Mouse (Mus musculus): ENCODE results near the gene Mrpl14.
A peak's percentile ranks its signal among the peaks of the same experiment; 100 is the strongest.

Gene Mrpl14

GRCm38 (mm10) chr17:45686093-45686619 is at the start of gene Mrpl14:
Gene Mrpl14, plus strand, starts transcription at chr17:45686322.
- peak; percentile 96 for DNase-seq

- DNase-seq: no peak
These were observed 47.4 kb upstream of the Mrpl14 start for GRCm38 (mm10) chr17:45638596-45639295.

DNA sequence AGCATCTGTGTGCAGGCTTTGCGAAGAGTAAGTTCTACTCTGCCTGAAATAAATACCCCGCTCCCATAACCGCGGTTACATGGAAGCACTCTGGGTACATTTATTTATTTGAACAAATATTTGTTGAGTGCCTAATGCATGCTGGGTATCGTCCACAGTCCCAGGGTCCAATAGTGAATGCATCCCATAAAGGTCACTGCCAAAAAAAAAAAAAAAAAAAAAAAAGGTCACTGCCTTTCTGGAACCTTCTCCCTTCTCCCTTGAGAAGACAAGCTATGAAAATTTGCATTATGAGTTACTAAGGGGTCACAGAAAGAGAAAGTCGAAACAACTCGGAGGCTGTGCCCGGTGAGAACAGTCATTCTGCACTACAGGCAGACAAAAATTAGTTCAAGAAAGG is 44.1 kb upstream of the Mrpl14 start:
- DNase-seq: no peak

DNA sequence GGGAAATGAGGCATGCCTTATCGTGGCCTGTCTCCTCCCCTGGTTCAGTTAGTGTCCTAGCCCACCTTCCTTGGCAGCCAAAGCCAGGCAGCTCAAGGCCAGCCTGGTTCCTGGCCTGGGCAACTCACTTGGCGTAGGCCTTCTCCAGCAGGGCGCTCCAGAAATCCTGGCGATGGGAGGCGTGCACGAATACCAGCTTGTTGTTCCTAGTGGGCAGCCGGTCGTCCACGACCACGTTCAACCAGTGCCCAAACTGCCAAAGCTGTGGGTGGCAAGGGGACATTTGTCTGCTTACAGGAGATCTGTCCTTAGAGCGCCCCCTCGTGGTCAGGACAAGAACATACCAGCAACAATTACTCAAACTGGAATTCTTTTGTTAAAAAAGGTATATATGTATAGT is 43.4 kb upstream of the Mrpl14 start:
- DNase-seq: peak; percentile 77

DNA sequence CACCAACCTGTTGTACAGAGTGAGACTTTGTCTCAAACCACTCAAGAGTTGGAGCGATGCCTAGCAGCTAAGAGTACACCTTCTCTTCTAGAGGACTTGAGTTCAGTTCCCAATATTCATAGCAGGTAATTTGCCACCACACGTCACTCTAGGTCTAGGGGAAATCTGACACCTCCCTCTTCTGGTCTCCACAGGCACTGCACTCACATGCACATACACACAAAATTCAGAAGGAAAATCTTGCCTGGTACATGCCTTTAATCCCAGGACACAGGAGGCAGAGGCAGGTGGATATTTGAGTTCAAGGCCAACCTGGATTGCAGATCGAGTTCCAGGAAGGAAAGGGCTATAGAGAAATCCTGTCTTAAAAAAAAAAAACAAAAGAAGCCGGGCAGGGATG is 41.9 kb upstream of the Mrpl14 start:
- DNase-seq: no peak

DNA sequence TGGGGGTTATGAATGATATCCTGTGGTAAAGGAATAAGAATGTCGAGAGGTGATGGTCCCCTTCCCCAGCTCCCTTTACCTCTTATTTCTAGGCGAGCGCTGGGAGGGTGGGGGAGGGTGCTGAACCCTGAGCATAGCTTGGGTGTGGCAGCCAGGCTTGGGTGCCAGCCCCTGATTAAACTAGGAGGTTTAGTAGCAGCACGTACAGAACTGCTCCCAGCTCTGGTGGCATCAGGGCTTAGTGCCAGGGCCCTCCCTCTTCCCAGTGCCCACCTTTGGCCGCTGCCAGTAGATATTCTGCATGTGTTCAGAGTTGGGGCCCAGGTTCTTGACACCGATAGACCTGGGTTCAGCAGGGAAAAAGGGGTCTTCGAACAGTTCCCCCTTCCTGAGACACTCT is 32.9 kb upstream of the Mrpl14 start:
- peak; percentile 38 for DNase-seq

- peak; percentile 44 for DNase-seq
These were observed 30.3 kb upstream of the Mrpl14 start for GRCm38 (mm10) chr17:45655820-45656219.

DNA sequence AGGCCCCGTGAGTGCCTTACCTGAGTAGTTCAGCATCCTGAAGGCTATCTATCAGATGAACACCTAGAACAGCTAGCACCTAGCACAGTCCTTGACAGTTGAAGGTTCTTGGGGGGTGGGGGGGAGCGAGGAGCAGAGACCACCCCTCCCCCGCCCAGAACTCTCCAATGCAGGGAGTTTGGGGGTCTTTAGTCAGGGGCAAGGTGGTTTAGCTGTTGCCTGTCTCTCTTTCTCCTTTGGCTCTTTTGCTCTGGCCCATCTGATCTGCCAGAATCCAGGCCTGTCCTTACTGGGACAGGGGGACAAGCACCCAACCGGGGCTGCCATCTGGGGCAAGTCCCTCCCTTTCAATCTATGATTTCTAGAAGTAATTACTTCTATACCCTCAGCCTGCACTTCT is 26.9 kb upstream of the Mrpl14 start, which contains the start of gene Capn11:
TSS of gene Capn11 (minus strand) at position 101 of the 400 bp plus-strand sequence.
- no peak for DNase-seq

GRCm38 (mm10) chr17:45663106-45663919 is 22.8 kb upstream of the Mrpl14 start:
- peak; percentile 79 for DNase-seq

- no peak for DNase-seq
These were observed 21.5 kb upstream of the Mrpl14 start for GRCm38 (mm10) chr17:45664608-45665007.

- no peak for DNase-seq
These were observed 20.0 kb upstream of the Mrpl14 start for GRCm38 (mm10) chr17:45666091-45666490.

DNA sequence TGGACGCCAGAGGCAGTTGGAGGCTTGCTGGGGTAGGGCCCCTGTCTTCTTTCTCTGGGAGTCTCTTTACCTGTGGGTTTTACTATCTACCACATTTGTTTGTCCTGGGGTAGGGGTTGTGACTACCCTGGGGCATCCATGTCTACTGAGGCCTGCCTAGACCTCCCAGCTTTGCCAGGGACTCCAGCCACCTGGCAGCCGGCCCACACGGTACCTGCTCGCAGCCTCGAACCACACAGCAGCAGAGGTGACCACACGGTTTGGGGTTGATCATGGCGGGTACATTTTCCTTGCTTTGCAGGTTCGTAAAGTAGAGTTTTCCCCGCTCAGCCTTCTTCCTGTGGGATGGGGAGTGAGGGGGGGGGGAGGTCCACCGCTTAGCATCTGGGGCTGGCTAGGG is 18.6 kb upstream of the Mrpl14 start:
- no peak for DNase-seq

GRCm38 (mm10) chr17:45667986-45668385 is 18.1 kb upstream of the Mrpl14 start:
- DNase-seq: no peak

DNA sequence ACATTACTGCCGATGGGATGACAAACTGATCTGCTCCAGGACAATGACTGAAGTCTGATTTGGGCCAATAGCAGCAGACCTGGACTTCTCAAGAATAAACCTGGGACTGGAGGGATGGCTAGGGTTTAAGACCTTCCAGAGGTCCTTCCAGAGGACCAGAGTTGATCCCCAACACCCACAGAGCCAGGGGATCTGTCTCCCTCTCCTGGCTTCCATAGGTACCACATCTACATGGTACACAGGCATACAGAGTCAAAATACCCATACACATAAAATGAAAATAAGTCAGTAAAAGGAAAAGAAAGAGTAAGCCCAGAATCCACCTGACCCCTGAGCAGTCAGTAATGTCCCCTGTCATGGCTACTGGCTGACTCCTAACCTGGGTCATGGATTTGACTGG is 14.3 kb upstream of the Mrpl14 start:
- no peak for DNase-seq

DNA sequence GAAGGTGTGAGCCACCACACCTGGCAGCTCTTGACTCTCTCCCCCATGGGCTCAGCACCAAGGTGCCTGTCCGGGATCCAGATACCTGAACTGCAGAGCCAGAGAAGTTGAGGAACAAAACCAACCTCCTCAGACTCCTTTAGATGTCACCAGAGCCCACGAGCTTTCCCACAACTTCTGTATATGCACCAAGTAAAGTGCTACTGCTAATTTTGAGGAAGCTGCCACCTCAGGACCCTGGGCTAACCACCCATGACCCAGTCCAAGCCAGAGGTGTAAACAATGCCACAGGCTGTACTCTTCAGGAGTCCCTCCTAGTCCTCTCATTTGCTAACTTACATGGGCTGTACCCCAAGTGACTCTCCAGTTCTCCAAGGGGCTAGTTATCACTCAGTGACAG is 13.5 kb upstream of the Mrpl14 start:
- no peak for DNase-seq

DNA sequence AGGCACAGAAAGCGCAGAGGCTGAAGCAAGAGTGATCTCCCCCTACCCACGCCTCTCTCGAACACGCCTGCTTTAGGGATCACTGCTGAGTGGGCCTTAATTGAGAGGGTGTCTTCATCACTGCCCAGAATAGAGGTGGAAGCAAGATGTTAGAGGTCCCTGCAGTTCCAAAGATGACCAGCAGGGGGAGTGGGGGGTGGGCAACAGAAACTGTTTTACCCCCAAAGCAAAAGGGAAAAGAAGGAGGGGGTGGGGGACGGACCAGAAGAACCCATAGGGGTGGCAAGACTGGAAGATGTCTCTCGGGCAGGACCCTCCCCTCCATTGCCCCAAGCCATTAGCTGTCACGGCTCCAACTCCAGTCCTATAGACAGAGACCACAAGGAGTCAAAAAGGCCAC is 8.0 kb upstream of the Mrpl14 start:
- peak; percentile 71 for DNase-seq

GRCm38 (mm10) chr17:45680391-45680980 is 5.6 kb upstream of the Mrpl14 start:
- no peak for DNase-seq

- no peak for DNase-seq
These were observed 4.5 kb upstream of the Mrpl14 start for GRCm38 (mm10) chr17:45681588-45681987.

DNA sequence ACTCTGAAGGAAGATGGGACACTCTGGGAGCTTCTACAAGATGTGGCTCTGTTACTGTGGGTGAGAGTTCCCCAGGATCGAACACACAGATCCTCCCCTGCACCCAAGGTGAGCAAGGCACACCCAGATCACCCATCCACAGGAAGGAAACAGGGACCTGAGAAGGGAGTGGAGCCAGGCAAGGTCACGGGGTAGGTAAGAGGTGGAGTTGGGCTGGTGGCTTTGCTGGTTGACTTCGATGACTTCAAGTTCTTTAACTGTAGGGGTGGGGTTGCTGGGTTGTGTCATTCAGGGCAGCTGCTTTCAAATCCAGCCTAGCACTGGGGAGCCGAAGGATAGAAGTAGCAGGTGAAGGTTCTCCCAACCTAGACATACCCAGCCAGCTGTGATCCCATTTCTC is 3.3 kb upstream of the Mrpl14 start:
- DNase-seq: no peak

DNA sequence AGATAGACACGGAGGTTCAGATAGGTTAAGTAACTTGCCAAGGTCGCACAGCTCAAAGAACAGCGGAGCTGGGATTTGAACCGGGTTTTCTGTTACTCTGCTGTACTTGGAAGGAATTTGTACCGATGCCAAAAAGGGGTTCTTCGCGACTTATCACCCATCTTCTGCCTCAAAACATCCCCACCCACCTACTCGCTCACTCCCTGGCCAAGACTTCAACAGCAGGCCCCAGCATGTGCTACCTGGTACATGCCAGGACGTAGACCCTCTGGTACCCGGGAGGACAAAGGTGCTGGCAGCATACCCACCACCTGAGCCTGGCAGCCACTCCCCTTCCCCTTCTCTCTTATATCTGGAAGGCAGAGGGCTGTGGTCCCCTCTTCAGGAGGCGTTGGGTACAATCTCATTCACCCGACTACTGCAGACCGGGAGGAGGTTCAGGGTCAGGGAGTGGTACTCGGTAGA is 1.4 kb upstream of the Mrpl14 start:
- no peak for DNase-seq

- DNase-seq: peak; percentile 58
These were observed 690 bp upstream of the Mrpl14 start for GRCm38 (mm10) chr17:45685171-45686092.

DNA sequence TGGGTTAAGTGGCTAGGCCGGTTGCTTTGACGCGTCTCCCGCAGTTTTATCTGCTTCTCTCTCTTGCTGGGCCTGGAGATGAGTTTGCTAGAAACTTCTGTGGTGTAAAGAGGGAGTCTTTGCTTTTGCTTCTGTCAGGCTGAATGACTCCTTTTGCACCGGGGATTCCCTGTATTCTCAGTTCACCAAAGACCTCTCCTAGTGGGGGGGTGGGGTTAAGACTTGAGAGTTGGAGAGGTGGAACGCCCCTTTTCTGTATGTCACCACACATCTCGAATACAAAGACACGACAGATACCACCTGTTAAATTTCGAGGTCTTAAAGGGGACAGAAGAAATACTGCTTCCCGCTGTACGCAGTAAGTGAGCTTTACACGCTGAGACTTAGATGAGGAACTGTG is 594 bp downstream of the Mrpl14 start, which contains the start of gene Tmem63b:
TSS of gene Tmem63b (minus strand) at position 190 of the 400 bp plus-strand sequence.
- no peak for DNase-seq
